Mouse (Mus musculus): ENCODE measurements around the gene Nuak1. TPM values are rescaled to one million over a fixed set of nuclear protein-coding genes. Genes with fewer than 3 reads are reported as not detected.
A peak's percentile ranks its signal among the peaks of the same experiment; 100 is the strongest.

The Nuak1 gene
- polyA plus RNA-seq, 1 experiment from 2014 or later: 0.13 TPM

- WGBS (ENCODE audit: insufficient replicate concordance): 49% methylated on average over 9 of the region's 9 CpGs
- Histone ChIP-seq H3K9ac (ENCODE audit: low read depth, low read length) (no peak overlapping the region), H3K9me3 (replicated peaks; ENCODE audit: control insufficient read depth, low read length) (no peaks in the 10 kb centered on the region), H3K27me3 (ENCODE audit: control insufficient read depth, insufficient read depth, low read depth, low read length) (no peaks in the 10 kb centered on the region), H3K4me1 (ENCODE audit: control insufficient read depth, low read depth, low read length) (no peaks in the 10 kb centered on the region), H3K4me3 (ENCODE audit: low read depth, low read length) (no peak overlapping the region), H3K4me2 (ENCODE audit: low read depth, low read length) (no peak overlapping the region), H3K36me3 (ENCODE audit: control insufficient read depth, insufficient read depth) (no peaks in the 10 kb centered on the region), H3K27ac (ENCODE audit: low read length) (no peak overlapping the region)
- ATAC-seq (ENCODE audit: low read depth): no peak
Observed at GRCm38 (mm10) chr10:84456632-84457320, 16.4 kb upstream of the Nuak1 start.

DNA sequence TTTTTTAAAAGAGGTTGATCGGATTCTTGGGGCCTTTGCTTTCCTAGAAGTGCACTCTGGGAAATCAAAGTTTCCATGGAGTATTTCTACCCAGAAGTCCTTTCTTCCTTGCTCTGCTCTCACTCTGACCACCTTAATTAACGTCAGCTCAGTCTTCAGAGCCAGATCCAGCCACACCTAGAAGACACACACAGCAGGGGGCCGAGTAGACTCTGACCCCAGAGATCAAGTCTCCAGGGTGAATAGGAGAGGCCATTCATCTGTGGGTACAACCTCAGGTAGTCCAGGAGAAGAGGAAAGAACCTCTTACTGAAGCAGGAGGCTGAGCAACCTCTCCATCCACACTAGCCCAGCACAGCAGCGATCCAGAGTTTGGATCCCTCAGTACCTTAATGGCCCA, 11.5 kb upstream of the Nuak1 start:
- H3K27me3 ChIP-seq (ENCODE audit: control insufficient read depth, insufficient read depth, low read depth, low read length): no peaks in the 10 kb centered on the region
- H3K9ac ChIP-seq (ENCODE audit: low read depth, low read length): no peak overlapping the region
- H3K36me3 ChIP-seq (ENCODE audit: control insufficient read depth, insufficient read depth): no peaks in the 10 kb centered on the region
- no peak for ATAC-seq (ENCODE audit: low read depth)
- WGBS (ENCODE audit: insufficient replicate concordance): 49% methylated on average over 4 of the region's 4 CpGs
- H3K27ac ChIP-seq (ENCODE audit: low read length): no peak overlapping the region
- H3K4me2 ChIP-seq (ENCODE audit: low read depth, low read length): no peak overlapping the region
- no peaks in the 10 kb centered on the region for H3K4me1 ChIP-seq (ENCODE audit: control insufficient read depth, low read depth, low read length)
- H3K9me3 ChIP-seq (replicated peaks; ENCODE audit: control insufficient read depth, low read length): no peaks in the 10 kb centered on the region
- no peak overlapping the region for H3K4me3 ChIP-seq (ENCODE audit: low read depth, low read length)

GRCm38 (mm10) chr10:84450654-84451053, 10.3 kb upstream of the Nuak1 start:
- Histone ChIP-seq H3K4me1 (ENCODE audit: control insufficient read depth, low read depth, low read length) (no peaks in the 10 kb centered on the region), H3K9ac (ENCODE audit: low read depth, low read length) (no peak overlapping the region), H3K27me3 (ENCODE audit: control insufficient read depth, insufficient read depth, low read depth, low read length) (no peaks in the 10 kb centered on the region), H3K27ac (ENCODE audit: low read length) (no peak overlapping the region), H3K36me3 (ENCODE audit: control insufficient read depth, insufficient read depth) (no peaks in the 10 kb centered on the region), H3K4me3 (ENCODE audit: low read depth, low read length) (no peak overlapping the region), H3K9me3 (replicated peaks; ENCODE audit: control insufficient read depth, low read length) (no peaks in the 10 kb centered on the region), H3K4me2 (ENCODE audit: low read depth, low read length) (no peak overlapping the region)
- 2% methylated on average over 10 of the region's 10 CpGs for WGBS (ENCODE audit: insufficient replicate concordance)
- no peak for ATAC-seq (ENCODE audit: low read depth)

DNA sequence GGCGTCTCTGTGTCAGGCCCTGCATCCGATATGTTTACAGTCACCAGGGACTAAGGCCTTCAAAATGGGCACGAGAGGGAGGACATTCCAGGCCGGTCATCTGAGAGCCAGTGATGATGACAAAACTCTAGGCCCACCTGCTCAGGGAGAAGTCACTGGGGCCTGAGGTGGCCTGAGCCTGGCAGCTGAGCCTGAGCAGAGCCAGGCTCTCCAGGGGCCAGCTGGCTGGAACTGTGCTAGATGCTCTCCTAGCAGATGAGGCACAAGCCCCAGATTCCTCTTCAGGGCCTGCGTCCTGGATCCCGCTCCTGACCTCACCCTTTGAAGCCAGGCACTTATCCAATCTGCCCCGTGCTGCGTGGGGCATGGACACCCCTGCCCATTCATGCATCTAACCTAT, 9.3 kb upstream of the Nuak1 start:
- H3K4me2 ChIP-seq (ENCODE audit: low read depth, low read length): no peak overlapping the region
- WGBS (ENCODE audit: insufficient replicate concordance): 65% methylated on average over 8 of the region's 8 CpGs
- no peaks in the 10 kb centered on the region for H3K4me1 ChIP-seq (ENCODE audit: control insufficient read depth, low read depth, low read length)
- H3K9me3 ChIP-seq (replicated peaks; ENCODE audit: control insufficient read depth, low read length): no peaks in the 10 kb centered on the region
- H3K27ac ChIP-seq (ENCODE audit: low read length): no peak overlapping the region
- H3K36me3 ChIP-seq (ENCODE audit: control insufficient read depth, insufficient read depth): no peaks in the 10 kb centered on the region
- ATAC-seq (ENCODE audit: low read depth): no peak
- no peaks in the 10 kb centered on the region for H3K27me3 ChIP-seq (ENCODE audit: control insufficient read depth, insufficient read depth, low read depth, low read length)
- H3K4me3 ChIP-seq (ENCODE audit: low read depth, low read length): no peak overlapping the region
- no peak overlapping the region for H3K9ac ChIP-seq (ENCODE audit: low read depth, low read length)

GRCm38 (mm10) chr10:84447411-84447821, 7.0 kb upstream of the Nuak1 start:
- 49% methylated on average over 8 of the region's 8 CpGs for WGBS (ENCODE audit: insufficient replicate concordance)
- Histone ChIP-seq H3K9me3 (replicated peaks; ENCODE audit: control insufficient read depth, low read length) (no peaks in the 10 kb centered on the region), H3K36me3 (ENCODE audit: control insufficient read depth, insufficient read depth) (no peaks in the 10 kb centered on the region), H3K27ac (ENCODE audit: low read length) (no peak overlapping the region), H3K4me2 (ENCODE audit: low read depth, low read length) (no peak overlapping the region), H3K4me3 (ENCODE audit: low read depth, low read length) (no peak overlapping the region), H3K4me1 (ENCODE audit: control insufficient read depth, low read depth, low read length) (no peaks in the 10 kb centered on the region), H3K27me3 (ENCODE audit: control insufficient read depth, insufficient read depth, low read depth, low read length) (no peaks in the 10 kb centered on the region), H3K9ac (ENCODE audit: low read depth, low read length) (no peak overlapping the region)
- ATAC-seq (ENCODE audit: low read depth): no peak

DNA sequence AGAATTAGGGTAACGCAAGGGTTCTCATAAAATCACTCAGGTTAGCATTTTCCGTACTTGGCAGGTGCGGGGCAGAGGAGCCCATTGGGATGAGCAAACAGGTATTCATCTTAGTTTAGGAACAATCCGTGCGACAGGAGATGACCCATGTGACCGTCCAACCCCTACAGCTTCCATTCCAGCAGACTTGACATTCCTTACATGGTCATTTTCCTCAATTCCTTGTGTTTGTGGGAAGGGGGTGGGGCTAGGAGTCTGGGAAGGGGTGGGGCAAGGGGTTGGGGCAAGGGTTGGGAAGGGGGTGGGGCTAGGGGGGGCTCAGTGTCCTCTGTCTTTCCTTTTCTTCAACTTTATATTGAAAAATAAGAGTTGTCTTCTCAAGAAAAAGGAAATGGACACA, 6.3 kb upstream of the Nuak1 start:
- Histone ChIP-seq H3K27ac (ENCODE audit: low read length) (no peak overlapping the region), H3K4me2 (ENCODE audit: low read depth, low read length) (no peak overlapping the region), H3K4me1 (ENCODE audit: control insufficient read depth, low read depth, low read length) (no peaks in the 10 kb centered on the region; the same call in 1 of the 2 replicates), H3K4me3 (ENCODE audit: low read depth, low read length) (no peak overlapping the region), H3K9ac (ENCODE audit: low read depth, low read length) (no peak overlapping the region), H3K9me3 (replicated peaks; ENCODE audit: control insufficient read depth, low read length) (no peaks in the 10 kb centered on the region), H3K27me3 (ENCODE audit: control insufficient read depth, insufficient read depth, low read depth, low read length) (peaks cover 5% of the 10 kb centered on the region; the same call in 1 of the 2 replicates), H3K36me3 (ENCODE audit: control insufficient read depth, insufficient read depth) (no peaks in the 10 kb centered on the region)
- no peak for ATAC-seq (ENCODE audit: low read depth)
- WGBS (ENCODE audit: insufficient replicate concordance): 78% methylated on average over 6 of the region's 6 CpGs

DNA sequence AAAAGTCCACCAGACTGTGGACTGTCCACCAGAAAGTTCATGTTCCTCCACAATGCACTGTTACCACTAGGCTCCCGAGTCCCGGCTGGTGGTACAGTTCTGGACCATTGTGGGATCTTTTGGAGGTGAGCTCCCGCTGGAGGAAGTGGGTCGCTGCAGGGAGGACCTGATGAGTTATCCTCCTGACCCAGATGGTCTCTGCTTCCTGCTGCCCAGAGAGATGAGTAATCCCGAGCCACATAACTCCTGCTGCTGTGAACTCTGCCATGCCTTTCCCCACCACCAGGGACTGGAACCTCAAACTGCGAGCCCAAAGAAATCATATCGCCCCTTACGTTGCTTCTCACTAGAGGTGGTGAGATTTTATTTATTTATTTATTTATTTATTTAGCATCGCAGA, 4.0 kb upstream of the Nuak1 start:
- Histone ChIP-seq H3K9ac (ENCODE audit: low read depth, low read length) (no peak overlapping the region), H3K4me3 (ENCODE audit: low read depth, low read length) (no peak overlapping the region), H3K4me1 (ENCODE audit: control insufficient read depth, low read depth, low read length) (no peaks in the 10 kb centered on the region; the same call in 1 of the 2 replicates), H3K4me2 (ENCODE audit: low read depth, low read length) (no peak overlapping the region), H3K9me3 (replicated peaks; ENCODE audit: control insufficient read depth, low read length) (no peaks in the 10 kb centered on the region), H3K27ac (ENCODE audit: low read length) (no peak overlapping the region), H3K27me3 (ENCODE audit: control insufficient read depth, insufficient read depth, low read depth, low read length) (peaks cover 27% of the 10 kb centered on the region), H3K36me3 (ENCODE audit: control insufficient read depth, insufficient read depth) (no peaks in the 10 kb centered on the region)
- no peak for ATAC-seq (ENCODE audit: low read depth)
- 44% methylated on average over 9 of the region's 9 CpGs for WGBS (ENCODE audit: insufficient replicate concordance)

- H3K36me3 ChIP-seq (ENCODE audit: control insufficient read depth, insufficient read depth): no peaks in the 10 kb centered on the region
- H3K9me3 ChIP-seq (replicated peaks; ENCODE audit: control insufficient read depth, low read length): no peaks in the 10 kb centered on the region
- peaks cover 40% of the 10 kb centered on the region for H3K27me3 ChIP-seq (ENCODE audit: control insufficient read depth, insufficient read depth, low read depth, low read length)
- H3K4me2 ChIP-seq (ENCODE audit: low read depth, low read length): peak overlapping the region; percentile 60
- H3K9ac ChIP-seq (ENCODE audit: low read depth, low read length): no peak overlapping the region
- no peaks in the 10 kb centered on the region; the same call in 1 of the 2 replicates for H3K4me1 ChIP-seq (ENCODE audit: control insufficient read depth, low read depth, low read length)
- ATAC-seq (ENCODE audit: low read depth): no peak
- no peak overlapping the region for H3K4me3 ChIP-seq (ENCODE audit: low read depth, low read length)
- no peak overlapping the region for H3K27ac ChIP-seq (ENCODE audit: low read length)
- WGBS (ENCODE audit: insufficient replicate concordance): 25% methylated on average over 11 of the region's 11 CpGs
Observed at GRCm38 (mm10) chr10:84441846-84442245, 1.4 kb upstream of the Nuak1 start.

DNA sequence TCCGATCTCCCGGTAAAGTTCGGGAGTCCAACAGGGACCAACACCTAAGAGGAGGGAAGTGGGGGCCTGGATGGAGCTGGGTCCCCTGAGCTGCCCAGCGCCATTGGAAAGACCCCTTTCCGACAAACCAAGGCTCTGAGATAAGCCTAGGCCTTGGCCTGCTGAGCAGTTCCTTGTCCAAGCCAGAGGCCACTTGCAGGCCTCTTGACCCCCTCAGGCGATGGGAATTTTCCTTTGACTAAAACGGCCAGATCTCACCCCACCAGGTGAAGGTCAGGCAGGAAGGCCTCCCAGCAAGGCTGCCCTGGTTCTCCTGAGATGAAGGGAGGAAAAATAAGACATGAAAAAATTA, 1.0 kb upstream of the Nuak1 start:
- Histone ChIP-seq H3K36me3 (ENCODE audit: control insufficient read depth, insufficient read depth) (no peaks in the 10 kb centered on the region), H3K9ac (ENCODE audit: low read depth, low read length) (peak overlapping the region; percentile 68), H3K9me3 (replicated peaks; ENCODE audit: control insufficient read depth, low read length) (no peaks in the 10 kb centered on the region), H3K4me1 (ENCODE audit: control insufficient read depth, low read depth, low read length) (no peaks in the 10 kb centered on the region; the same call in 1 of the 2 replicates), H3K27ac (ENCODE audit: low read length) (peak overlapping the region; percentile 61; the same call in 1 of the 2 replicates), H3K4me3 (ENCODE audit: low read depth, low read length) (peak overlapping the region; percentile 64), H3K27me3 (ENCODE audit: control insufficient read depth, insufficient read depth, low read depth, low read length) (peaks cover 40% of the 10 kb centered on the region), H3K4me2 (ENCODE audit: low read depth, low read length) (peak overlapping the region; percentile 60)
- no peak for ATAC-seq (ENCODE audit: low read depth)
- WGBS (ENCODE audit: insufficient replicate concordance): 8% methylated on average over 7 of the region's 7 CpGs

All from liver, embryonic 16.5 days (tissue).